Mouse (Mus musculus) testis, adult 2 months (tissue): ENCODE measurements around the gene BC052040. TPM values are rescaled to one million over a fixed set of nuclear protein-coding genes. Genes with fewer than 3 reads are reported as not detected.

ENCODE experiments used
- H3K27ac ChIP-seq: fragments of 200-500 bp; 2 replicates; pipeline ENCODE4 v1.5.1; 2012; ENCODE audit warnings: low read depth, low read length; ENCODE audit not compliant: control insufficient read depth, insufficient read depth
- H3K27me3 ChIP-seq: fragments of 200-500 bp; 2 replicates; pipeline ENCODE4 v1.6.1; 2012; ENCODE audit warnings: mild to moderate bottlenecking, low read length, moderate library complexity; ENCODE audit not compliant: control insufficient read depth, insufficient read depth
- H3K36me3 ChIP-seq: fragments of 200-500 bp; 2 replicates; pipeline ENCODE4 v1.6.1; 2012; ENCODE audit warnings: mild to moderate bottlenecking, low read length; ENCODE audit not compliant: control insufficient read depth, insufficient read depth
- H3K4me1 ChIP-seq: fragments of 200-500 bp; 2 replicates; pipeline ENCODE4 v1.6.1; 2012; ENCODE audit warnings: low read length; ENCODE audit not compliant: control insufficient read depth, insufficient read depth
- H3K4me3 ChIP-seq: fragments of 200-500 bp; 2 replicates; pipeline ENCODE4 v1.5.1; 2012; ENCODE audit warnings: low read depth, mild to moderate bottlenecking, low read length, moderate library complexity, mixed read lengths; ENCODE audit not compliant: control insufficient read depth
- CTCF ChIP-seq: fragments of 200-500 bp; IDR thresholded peaks from 2 replicates; pipeline ENCODE4 v1.5.1; 2012; ENCODE audit warnings: low read depth, mild to moderate bottlenecking, inconsistent platforms, low read length, moderate library complexity; ENCODE audit not compliant: control insufficient read depth, insufficient read depth, insufficient replicate concordance
- POLR2A ChIP-seq: fragments of 200-500 bp; IDR thresholded peaks from 2 replicates; pipeline ENCODE4 v1.6.1; 2012; ENCODE audit warnings: low read depth, mild to moderate bottlenecking, inconsistent platforms, low read length, moderate library complexity; ENCODE audit not compliant: control insufficient read depth
- polyA plus RNA-seq: library from polyadenylated mRNA; depleted of rRNA; stranded (reverse); fragments of >200 nt; gene quantifications from 2 replicates; pipeline ENCODE4 v1.2.3, GENCODE M21; 2012

BC052040 gene
- polyA plus RNA-seq, 1 experiment = 2.5 TPM

DNA sequence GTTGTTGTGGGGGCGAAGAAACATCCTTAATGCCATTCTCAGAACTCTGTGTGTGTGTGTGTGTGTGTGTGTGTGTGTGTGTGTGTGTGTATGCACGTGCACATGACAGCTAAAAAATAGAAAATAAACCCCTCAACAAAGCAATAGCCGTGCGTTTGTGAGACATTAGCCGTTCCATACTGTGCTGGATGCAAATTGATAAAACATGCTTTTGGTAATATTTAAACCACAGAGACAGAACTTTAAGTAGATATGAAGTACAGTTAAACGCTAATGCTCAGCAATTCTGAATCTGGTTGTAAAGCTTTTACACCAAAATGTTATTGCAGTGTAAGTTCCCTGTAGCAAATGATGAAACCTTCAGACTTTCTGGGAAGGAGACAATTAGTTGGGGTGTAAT lies 22.6 kb downstream of the BC052040 start:
- no peak overlapping the region for H3K27ac ChIP-seq
- no peaks in the 10 kb centered on the region for H3K27me3 ChIP-seq
- no peak overlapping the region for H3K4me3 ChIP-seq
- no peak for TF ChIP-seq POLR2A
- TF ChIP-seq CTCF = no peak
- H3K4me1 ChIP-seq = no peaks in the 10 kb centered on the region
- H3K36me3 ChIP-seq = no peaks in the 10 kb centered on the region

GRCm38 (mm10) chr2:115605829-115606336 lies 24.4 kb downstream of the BC052040 start:
- no peaks in the 10 kb centered on the region for H3K4me1 ChIP-seq
- TF ChIP-seq POLR2A (no peak), CTCF (no peak)
- H3K36me3 ChIP-seq = no peaks in the 10 kb centered on the region
- H3K4me3 ChIP-seq = no peak overlapping the region
- H3K27ac ChIP-seq = no peak overlapping the region
- no peaks in the 10 kb centered on the region for H3K27me3 ChIP-seq

DNA sequence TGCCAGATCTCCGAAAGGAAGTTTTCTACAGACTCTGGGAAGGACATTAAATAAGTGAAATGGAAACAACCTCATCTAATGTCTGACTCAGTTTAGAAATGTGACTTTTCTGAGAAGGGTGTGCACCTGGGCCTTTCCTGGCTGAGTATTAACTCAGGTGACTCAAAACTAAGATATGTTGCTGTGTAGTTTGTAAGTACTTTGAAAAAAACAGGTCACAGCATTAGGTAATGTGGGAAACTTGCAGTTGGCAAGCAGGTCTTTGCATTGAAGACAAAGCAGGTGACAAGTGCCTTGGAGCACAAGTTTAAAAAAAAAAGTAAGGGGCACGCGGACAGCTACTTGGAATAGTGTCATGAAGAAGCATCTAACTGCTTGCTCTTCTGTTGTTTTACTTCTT lies 27.5 kb downstream of the BC052040 start:
- H3K27me3 ChIP-seq = no peaks in the 10 kb centered on the region
- no peak overlapping the region for H3K27ac ChIP-seq
- no peak overlapping the region for H3K4me3 ChIP-seq
- TF ChIP-seq POLR2A (no peak), CTCF (no peak)
- H3K4me1 ChIP-seq = no peaks in the 10 kb centered on the region
- no peaks in the 10 kb centered on the region for H3K36me3 ChIP-seq

- H3K27ac ChIP-seq = no peak overlapping the region
- H3K36me3 ChIP-seq = no peaks in the 10 kb centered on the region
- no peak for TF ChIP-seq CTCF
- no peak for TF ChIP-seq POLR2A
- H3K4me1 ChIP-seq = no peaks in the 10 kb centered on the region
- H3K27me3 ChIP-seq = no peaks in the 10 kb centered on the region
- no peak overlapping the region for H3K4me3 ChIP-seq
Measured at GRCm38 (mm10) chr2:115610092-115610491, 28.6 kb downstream of the BC052040 start.

DNA sequence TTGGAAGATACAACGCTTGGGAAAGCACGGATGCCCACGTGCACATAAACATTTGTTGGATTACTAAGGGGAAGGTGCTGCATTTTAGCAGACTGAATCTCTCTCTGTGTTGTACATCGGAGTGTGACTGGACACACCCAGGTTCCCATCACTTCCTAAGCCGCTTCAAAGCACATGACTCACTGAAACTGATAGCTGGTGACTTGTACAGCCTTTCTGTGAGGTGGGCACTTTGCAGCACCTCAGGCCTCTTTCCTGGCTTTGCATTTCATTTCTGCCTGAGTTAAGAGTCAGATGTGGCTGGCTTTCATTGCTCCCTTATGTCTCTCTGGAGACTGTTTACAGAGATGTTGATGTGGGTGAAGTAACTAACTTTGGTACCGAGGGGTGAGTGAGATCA lies 29.0 kb downstream of the BC052040 start:
- no peaks in the 10 kb centered on the region for H3K27me3 ChIP-seq
- no peaks in the 10 kb centered on the region for H3K4me1 ChIP-seq
- no peak for TF ChIP-seq CTCF
- no peak for TF ChIP-seq POLR2A
- no peak overlapping the region for H3K4me3 ChIP-seq
- H3K27ac ChIP-seq = no peak overlapping the region
- H3K36me3 ChIP-seq = no peaks in the 10 kb centered on the region

GRCm38 (mm10) chr2:115613830-115614520 lies 32.5 kb downstream of the BC052040 start:
- Histone ChIP-seq H3K36me3 (no peaks in the 10 kb centered on the region), H3K27ac (no peak overlapping the region), H3K4me1 (no peaks in the 10 kb centered on the region), H3K27me3 (no peaks in the 10 kb centered on the region), H3K4me3 (no peak overlapping the region)
- no peak for TF ChIP-seq CTCF
- TF ChIP-seq POLR2A = no peak

- H3K4me3 ChIP-seq = no peak overlapping the region
- H3K27me3 ChIP-seq = no peaks in the 10 kb centered on the region
- no peak overlapping the region for H3K27ac ChIP-seq
- no peak for TF ChIP-seq POLR2A
- no peaks in the 10 kb centered on the region for H3K36me3 ChIP-seq
- H3K4me1 ChIP-seq = no peaks in the 10 kb centered on the region
Measured at GRCm38 (mm10) chr2:115628471-115628870, 47.0 kb downstream of the BC052040 start.

DNA sequence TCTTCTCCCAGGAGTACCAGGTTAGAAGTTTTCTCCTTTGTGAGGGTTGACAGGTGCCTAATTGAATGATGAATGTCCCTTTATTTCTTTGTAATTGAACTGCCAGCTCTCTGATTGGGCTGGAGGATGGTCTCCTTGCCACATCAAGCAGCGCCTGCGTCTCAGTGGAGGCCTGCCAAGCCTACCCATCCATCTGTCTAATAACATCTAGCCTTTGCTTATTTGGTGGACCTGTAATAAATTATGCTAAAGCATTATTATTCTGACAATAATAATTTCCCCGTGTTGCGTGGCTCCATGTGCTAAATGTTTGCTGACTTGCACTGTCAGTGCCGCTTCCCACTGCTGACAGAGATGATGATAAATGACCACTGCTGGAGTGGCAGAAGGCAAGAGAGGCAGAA lies 49.5 kb downstream of the BC052040 start:
- Histone ChIP-seq H3K27me3 (no peaks in the 10 kb centered on the region), H3K27ac (no peak overlapping the region), H3K4me1 (no peaks in the 10 kb centered on the region), H3K4me3 (no peak overlapping the region), H3K36me3 (no peaks in the 10 kb centered on the region)
- TF ChIP-seq POLR2A (no peak), CTCF (no peak)
